Mouse (Mus musculus): ENCODE data around the gene Zfp260.
A peak's percentile ranks its signal among the peaks of the same experiment; 100 is the strongest.

DNA sequence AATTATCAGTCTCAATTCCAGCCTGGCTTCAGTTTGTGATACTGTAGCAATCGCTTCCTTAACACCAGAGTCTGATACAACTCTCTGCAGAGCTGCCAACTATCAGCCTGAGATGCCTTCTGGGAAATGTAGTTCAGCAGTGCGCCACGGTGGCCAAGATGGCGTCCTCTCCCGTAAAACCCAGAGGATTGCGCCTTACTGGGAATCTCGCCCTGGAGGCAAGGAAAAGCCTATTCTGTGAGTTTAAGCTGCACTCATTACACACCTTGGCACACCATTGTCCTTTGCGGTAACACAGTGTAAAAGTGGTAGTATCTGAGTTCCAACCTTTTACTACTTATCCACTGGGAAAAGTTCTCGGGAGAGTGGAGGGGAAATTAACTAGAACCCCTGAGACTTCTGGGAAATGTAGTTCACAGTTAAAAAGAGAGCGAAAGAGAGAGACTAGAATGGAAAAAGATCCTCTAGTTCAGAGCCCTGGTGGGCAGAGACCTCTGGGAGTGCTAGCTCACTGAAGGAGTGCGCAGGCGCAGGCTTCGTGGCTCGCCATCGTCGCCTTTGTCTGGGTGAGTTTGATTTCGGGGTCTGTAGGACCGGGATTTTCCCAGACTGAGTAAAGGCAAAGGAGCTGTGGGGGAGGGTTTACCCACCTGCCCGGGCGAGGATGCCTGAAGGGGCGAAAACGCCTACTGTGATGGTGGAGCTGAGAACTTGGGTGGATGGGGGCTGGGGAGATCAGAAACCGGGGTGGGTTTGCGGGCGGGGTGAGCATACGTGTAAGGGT, at the start of gene Zfp260:
- TF ChIP-seq CHD2 (IDR thresholded peaks at IDR 0.05; ENCODE audit: low read depth, low read length) (0 out of 2 replicates have a peak, but pooled peaks have one; percentile 68), HCFC1 (IDR thresholded peaks at IDR 0.05; ENCODE audit: borderline replicate concordance, insufficient read depth, low read length) (peak; percentile 92), ZC3H11A (IDR thresholded peaks at IDR 0.05; ENCODE audit: borderline replicate concordance, low read depth, low read length) (no peak), MAFK (IDR thresholded peaks at IDR 0.05; ENCODE audit: insufficient read depth, low read depth, low read length) (no peak), ZNF384 (IDR thresholded peaks at IDR 0.05; ENCODE audit: low read depth, low read length) (no peak)

Measured in ES-E14 (cell line).